1 mouse cellular context compared by ENCODE assay signal in the genomic region with DNA sequence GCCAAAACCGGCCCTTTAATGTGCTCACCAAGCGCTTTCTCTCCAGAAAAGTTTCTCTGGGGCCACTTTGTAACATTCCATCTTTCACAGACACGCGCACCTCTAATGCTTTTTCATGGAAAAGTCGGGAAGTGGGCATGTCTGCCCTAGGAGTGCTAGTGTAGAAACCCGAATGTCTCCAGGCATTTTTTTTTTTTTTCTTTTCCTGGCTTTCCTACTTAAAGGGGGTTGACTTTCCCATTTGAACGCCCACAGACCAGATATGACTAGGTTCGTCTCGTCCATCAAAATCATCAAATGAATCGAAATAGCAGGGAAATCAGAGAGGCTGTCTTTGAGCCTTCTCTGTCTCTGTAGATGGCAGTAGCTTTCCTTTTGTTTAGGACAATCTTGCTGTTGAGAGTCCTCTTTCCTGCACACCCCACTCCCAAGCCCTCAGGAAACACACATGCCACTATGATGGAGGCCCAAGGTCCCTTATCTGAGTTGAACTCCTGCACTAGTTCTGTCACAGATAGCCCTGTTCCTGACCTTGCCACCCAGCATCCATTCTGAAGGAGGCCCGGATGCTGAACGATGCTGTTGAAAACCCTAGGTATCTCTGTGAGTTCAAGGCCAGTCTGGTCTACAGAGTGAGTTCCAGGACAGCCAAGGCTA.
TF ChIP-seq lines count a peak whose summit lies in the region.

No protein-coding gene starts in this region.

TF ChIP-seq in CH12.LX, 34 proteins besides CTCF, POLR2A, EP300 and RAD21 (continued from another document):
- TF ChIP-seq POLR2AphosphoS2 (IDR thresholded peaks at IDR 0.05; ENCODE audit: low read depth, low read length): no peak
- TF ChIP-seq ZMIZ1 (IDR thresholded peaks at IDR 0.05; ENCODE audit: low read depth, low read length): no peak
- no peak for TF ChIP-seq RCOR1 (conservative IDR thresholded peaks at IDR 0.05; ENCODE audit: low read depth, low read length)
- TF ChIP-seq TCF12 (IDR thresholded peaks at IDR 0.05; ENCODE audit: low read depth, low read length): no peak
- peak; percentile 4; the same call in 1 of the 2 replicates for TF ChIP-seq TBP (conservative IDR thresholded peaks at IDR 0.05; ENCODE audit: low read depth, low read length)
- no peak for TF ChIP-seq ETS1 (conservative IDR thresholded peaks at IDR 0.05; ENCODE audit: low read depth, low read length)
